Mouse (Mus musculus) c-Kit-positive CD71-positive TER-119-negative erythroid progenitor cells, embryonic 14.5 days (primary cell): ENCODE measurements around the gene Gm49342.

ENCODE experiments used
- DNase-seq: peaks from one replicate; pipeline ENCODE4 v3.0.0-alpha.2; 2013; ENCODE audit warnings: low read depth

The Gm49342 gene

DNA sequence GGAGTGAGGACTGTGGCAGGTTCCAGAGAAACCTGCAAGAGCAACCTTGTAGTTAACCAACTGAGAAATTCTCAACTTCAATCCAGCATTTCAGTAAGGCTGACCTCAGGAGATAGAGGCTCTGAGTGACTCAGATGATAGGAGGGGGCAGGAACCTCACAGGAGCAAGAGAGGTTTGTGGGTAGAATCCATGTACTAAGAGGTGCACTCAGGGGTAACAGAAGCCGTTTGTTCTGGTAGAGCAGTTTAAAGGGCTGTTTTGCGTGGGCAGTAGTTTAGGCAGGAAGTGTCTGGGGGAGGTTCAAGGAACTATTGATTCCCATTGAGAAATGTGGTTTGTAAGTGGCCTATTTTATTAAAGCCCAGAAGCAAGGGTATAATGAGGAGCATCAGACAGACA lies 36.9 kb downstream of the Gm49342 start:
- DNase-seq: no peak

DNA sequence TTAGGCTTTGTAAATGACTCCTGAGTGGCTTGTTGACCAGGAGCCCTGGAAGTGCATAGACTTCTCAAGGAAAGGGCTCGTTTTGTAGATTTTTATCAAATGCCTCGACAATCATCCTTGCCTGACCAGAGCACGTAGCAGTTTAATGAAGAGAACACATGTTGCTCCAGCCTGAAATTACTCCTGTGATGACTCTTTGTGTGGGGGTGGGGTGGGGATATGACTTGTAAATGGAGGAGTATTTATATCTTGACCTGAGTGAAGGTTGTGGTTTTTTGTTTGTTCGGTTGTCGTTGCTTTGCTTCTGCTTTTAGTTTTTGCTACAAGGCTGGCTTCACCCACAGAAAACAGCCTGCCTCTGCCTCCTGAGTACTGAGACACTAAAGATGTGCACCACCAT lies 37.5 kb downstream of the Gm49342 start:
- no peak for DNase-seq

DNA sequence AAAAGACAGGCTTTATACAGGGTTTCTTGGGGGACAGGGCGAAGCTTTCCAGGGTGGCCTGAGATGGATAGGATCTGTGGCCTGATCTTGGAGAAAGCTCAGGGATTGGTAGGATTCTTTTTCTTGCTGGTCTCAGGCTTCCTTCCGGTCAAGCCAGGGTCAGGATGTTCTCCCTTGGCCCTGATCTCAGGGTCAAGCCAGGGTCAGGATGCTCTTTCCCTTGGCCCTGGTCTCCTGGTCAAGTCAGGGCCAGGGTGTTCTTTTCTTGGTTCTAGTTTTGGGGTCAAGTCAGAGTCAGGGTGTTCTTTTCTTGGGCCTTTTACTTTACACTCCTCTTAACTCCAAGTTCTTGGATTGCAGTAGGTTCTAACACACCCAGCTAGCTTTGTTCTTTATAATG lies 43.4 kb downstream of the Gm49342 start:
- no peak for DNase-seq

DNA sequence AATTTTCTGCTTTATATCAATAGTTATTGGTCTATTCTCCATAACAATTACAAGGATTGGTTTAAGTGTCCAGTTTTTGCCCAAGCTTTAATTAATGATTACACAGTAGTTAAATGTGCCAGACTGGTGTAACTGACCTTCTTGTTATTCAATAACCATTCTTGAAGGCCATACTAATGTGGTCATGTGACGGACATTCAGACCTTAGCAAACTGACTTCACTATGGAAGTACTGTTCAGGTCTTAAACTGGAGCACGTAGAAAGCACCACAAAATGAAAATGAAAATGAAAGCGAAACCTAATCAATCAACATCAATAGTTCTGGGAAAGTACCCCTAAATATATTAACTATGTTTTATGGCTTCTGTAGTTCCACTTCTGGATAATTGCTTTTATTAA lies 46.7 kb downstream of the Gm49342 start:
- no peak for DNase-seq

DNA sequence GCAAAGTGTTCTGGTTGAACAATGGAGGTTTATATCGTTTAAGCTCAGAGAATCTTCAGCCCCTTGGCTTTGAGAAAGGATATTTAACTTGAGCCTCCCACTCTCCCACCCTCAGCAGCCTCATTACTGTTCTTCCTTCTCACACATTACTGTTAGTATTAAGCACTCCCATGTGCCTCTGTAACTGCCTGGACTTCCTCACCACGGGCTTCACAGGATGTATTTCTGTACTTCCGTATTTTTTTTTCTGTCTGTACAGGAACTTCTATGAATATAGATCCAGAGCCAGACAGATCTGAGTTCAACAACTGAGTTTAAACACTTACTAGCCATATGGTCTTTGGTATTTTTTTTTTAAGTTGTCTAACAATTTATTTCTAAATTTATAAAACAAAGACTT lies 52.8 kb downstream of the Gm49342 start:
- DNase-seq: no peak

DNA sequence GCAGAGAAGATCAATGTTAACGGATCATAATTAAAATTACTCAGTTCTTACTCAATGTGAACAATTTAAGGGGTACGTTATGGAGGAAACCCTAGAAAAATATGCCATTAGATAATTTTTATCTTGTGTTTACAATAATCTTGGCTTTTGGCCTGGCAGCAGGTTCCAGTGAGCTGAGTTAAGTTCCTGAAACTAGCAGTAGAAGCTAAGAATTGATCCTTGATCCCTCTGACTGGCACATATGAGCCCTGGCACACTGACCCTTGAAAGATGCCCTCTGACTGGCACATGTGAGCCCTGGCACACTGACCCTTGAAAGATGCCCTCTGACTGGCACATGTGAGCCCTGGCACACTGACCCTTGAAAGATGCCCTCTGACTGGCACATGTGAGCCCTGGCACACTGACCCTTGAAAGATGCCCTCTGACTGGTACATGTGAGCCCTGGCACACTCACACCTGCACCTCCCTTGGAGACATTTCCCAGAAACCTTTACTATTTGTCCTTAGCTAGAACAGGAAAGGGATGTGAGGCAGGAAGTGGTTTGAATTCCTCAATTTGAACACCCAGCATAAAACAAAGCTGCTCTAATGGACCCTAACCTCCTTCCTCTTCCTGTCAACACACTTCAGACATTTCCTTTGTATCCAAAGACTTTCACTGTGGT lies 53.8 kb downstream of the Gm49342 start:
- DNase-seq: no peak

DNA sequence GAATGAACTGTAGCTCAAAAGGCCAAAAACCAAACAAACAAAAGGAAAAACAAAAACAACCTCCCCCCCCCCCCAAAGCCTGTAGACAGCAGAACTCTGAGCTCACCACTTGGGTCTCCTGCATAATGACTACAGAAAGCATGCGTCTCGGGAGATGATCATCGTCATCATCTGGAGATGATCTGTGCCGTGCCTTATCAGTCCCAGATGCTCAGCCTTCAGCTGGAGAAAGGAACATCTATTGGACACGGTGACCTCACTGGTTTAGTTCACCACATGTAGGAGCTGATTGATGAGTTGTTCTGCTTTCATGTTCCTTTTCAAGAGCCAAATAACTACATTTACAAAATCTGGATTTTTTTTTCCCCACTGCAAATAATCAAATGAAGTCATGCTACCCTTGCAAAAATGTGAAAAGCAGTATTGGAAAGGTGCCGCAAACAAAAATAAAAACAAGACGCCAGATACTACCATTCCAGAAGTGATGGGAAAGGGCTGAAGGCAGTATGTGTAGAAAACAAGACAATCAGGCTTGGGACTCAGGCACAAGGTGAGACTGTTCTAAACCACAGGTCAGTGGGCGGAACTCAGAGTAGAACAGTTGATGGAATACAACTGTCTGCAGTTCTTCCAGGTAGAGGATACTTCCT lies 63.0 kb downstream of the Gm49342 start, which contains the start of gene Rnase10:
Gene Rnase10 (plus strand): TSS at position 600 of the 650 bp plus-strand sequence.
- no peak for DNase-seq

DNA sequence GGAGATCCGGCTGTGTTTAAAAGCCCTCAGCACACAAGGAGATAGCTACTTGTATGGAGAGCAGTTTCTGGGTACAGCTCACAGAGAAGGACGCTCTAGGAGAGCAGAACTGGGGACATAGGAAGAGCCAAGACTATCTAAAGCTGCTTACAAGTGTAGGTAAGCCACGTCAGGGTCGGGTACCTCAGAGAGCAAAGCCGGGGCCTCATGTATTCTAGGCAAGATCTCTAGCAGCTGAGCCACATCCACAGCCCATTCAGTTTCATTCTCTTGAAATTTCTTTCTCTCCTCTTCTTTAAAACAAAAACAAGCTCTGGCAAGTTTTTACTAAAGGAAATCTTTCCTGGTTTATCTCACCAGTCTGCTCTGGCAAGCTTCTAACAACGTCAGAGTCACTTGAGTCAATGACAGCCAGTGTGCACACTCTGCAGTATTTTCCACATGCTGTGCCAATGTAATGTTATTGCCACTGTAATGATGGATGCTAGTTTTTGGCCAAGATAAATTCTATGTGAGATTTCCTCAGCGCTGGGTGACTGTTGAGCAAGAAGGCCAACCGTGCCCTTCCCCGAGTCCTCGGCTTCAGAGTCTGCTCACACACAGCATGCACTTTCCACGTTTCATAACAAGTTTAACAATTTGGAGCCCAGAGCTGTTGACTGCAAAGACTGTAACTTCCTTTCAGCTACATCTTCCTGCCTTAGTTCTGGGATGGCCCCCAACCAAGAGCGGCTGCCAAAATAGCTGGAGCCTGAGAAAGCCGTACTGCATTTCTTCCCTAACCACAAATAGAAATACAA lies 63.8 kb downstream of the Gm49342 start:
- no peak for DNase-seq

DNA sequence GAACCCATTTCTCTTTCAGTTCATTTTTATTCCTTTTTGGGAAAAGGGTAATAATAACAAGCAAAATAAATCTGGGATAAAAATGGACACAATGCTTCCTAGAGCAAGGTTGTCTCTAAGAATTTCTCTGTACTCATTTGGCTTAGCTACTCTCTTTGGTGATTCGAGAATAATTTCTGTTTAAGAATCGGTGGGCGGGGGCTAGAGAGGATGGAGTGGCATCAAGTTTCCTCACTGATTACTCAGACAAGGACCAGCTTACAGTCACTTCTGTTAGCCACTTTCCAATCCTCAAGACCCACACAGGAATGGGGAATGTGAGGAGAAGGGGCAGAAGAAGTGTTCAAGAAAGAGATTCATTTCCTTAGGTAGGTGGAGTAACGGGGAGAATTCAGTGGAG lies 64.5 kb downstream of the Gm49342 start:
- DNase-seq: no peak

DNA sequence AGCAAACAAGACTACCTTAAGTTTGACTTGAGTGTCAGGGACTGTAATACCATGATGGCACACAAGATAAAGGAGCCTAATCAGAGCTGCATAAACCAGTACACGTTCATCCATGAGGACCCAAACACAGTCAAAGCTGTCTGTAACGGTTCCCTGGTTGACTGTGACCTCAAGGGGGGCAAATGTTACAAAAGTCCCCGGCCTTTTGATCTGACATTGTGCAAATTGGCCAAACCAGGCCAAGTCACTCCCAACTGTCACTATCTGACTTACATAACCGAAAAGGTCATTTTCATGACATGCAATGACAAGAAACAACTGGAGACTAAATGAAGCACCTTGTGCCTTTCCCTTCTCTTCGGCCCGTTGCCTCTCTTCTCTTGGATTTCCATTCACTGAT lies 65.3 kb downstream of the Gm49342 start:
- no peak for DNase-seq
